Mouse (Mus musculus) intestine, embryonic 14.5 days (tissue): Measurements from ENCODE around the gene Ccdc89. TPM values are rescaled to one million over a fixed set of nuclear protein-coding genes. Genes with fewer than 3 reads are reported as not detected.
A peak's percentile ranks its signal among the peaks of the same experiment; 100 is the strongest.

Experiments used
- ATAC-seq: fragments of 200-750 bp; cut with Nextera tagmentation; replicated peaks from 2 replicates; pipeline ENCODE4 v1.8.0; 2017; ENCODE audit warnings: low read depth, moderate number of reproducible peaks, moderate TSS enrichment, moderate library complexity; ENCODE audit not compliant: low FRiP score, low TSS enrichment
- DNase-seq: peaks from one replicate; pipeline ENCODE4 v3.0.0-alpha.2; 2018; ENCODE audit warnings: low spot score
- H3K27ac ChIP-seq: fragments of 300-500 bp; sonication (generic); 2 replicates; pipeline ENCODE4 v1.5.1; 2014; ENCODE audit warnings: low read depth, mild to moderate bottlenecking, control low read depth
- H3K27me3 ChIP-seq: fragments of 300-500 bp; sonication (generic); replicated peaks from 2 replicates; pipeline ENCODE4 v1.6.1; 2014; ENCODE audit warnings: low read length, control low read depth; ENCODE audit not compliant: control insufficient read depth, insufficient read depth
- H3K36me3 ChIP-seq: fragments of 300-500 bp; sonication (generic); 2 replicates; pipeline ENCODE4 v1.6.1; 2014; ENCODE audit warnings: low read length, control low read depth; ENCODE audit not compliant: control insufficient read depth, insufficient read depth
- H3K4me1 ChIP-seq: fragments of 300-500 bp; sonication (generic); replicated peaks from 2 replicates; pipeline ENCODE4 v1.6.1; 2014; ENCODE audit warnings: low read length, control low read depth, mixed read lengths; ENCODE audit not compliant: control insufficient read depth, insufficient read depth
- H3K4me2 ChIP-seq: fragments of 300-500 bp; sonication (generic); 2 replicates; pipeline ENCODE4 v1.6.1; 2014; ENCODE audit warnings: low read length
- H3K4me3 ChIP-seq: fragments of 300-500 bp; sonication (generic); 2 replicates; pipeline ENCODE4 v1.5.1; 2014; ENCODE audit warnings: low read depth, low read length, control low read depth, mixed read lengths
- H3K9ac ChIP-seq: fragments of 300-500 bp; sonication (generic); 2 replicates; pipeline ENCODE4 v1.6.1; 2014; ENCODE audit warnings: mild to moderate bottlenecking, low read length
- H3K9me3 ChIP-seq: fragments of 300-500 bp; sonication (generic); 2 replicates; pipeline ENCODE4 v1.6.1; 2016; ENCODE audit warnings: low read length, control low read depth; ENCODE audit not compliant: control insufficient read depth
- WGBS: fragments of 180-500 bp; shearing (Covaris S2); extraction: QIAGEN DNeasy Blood & Tissue Kit; methylation state at CpG from one replicate; pipeline ENCODE4 v1.1.7; 2014; 5-methylcytosine and 5-hydroxymethylcytosine counted together
- polyA plus RNA-seq: library from polyadenylated mRNA; unstranded; fragments of >200 nt; fragmentation: Nextera tagmentation; extraction: Ambion mirVana; gene quantifications from 2 replicates; pipeline ENCODE4 v1.2.1, GENCODE M21; 2014

The Ccdc89 gene
- polyA plus RNA-seq, 1 experiment from 2014 or later: 1.6 TPM

- no peak overlapping the region for H3K4me2 ChIP-seq
- ATAC-seq: no peak
- H3K9me3 ChIP-seq: no peaks in the 10 kb centered on the region
- no peaks in the 10 kb centered on the region; the same call in 1 of the 2 replicates for H3K4me1 ChIP-seq
- no peaks in the 10 kb centered on the region for H3K36me3 ChIP-seq
- DNase-seq: no peak
- no peak overlapping the region for H3K4me3 ChIP-seq
- no peak overlapping the region for H3K9ac ChIP-seq
- no peaks in the 10 kb centered on the region for H3K27me3 ChIP-seq
- H3K27ac ChIP-seq: no peak overlapping the region
Observed at GRCm38 (mm10) chr7:90432221-90432620, 5.8 kb downstream of the Ccdc89 start.

GRCm38 (mm10) chr7:90440044-90440443, 13.7 kb downstream of the Ccdc89 start:
- WGBS: 86% methylated on average over 4 of the region's 4 CpGs

GRCm38 (mm10) chr7:90442070-90442469, 15.7 kb downstream of the Ccdc89 start:
- Histone ChIP-seq H3K4me3 (peak overlapping the region; percentile 100), H3K27me3 (no peaks in the 10 kb centered on the region), H3K36me3 (peaks cover 5% of the 10 kb centered on the region), H3K9ac (peak overlapping the region; percentile 96), H3K27ac (peak overlapping the region; percentile 99; the same call in 1 of the 2 replicates), H3K4me2 (peak overlapping the region; percentile 57), H3K4me1 (0 out of 2 replicates have a peak, but pooled peaks cover 3% of the 10 kb centered on the region), H3K9me3 (no peaks in the 10 kb centered on the region)
- peak; percentile 22; the same call in 1 of the 2 replicates for ATAC-seq
- 12% methylated on average over 4 of the region's 4 CpGs for WGBS
- no peak for DNase-seq

More at GRCm38 (mm10) chr7:90440044-90440443, 13.7 kb downstream of the Ccdc89 start:
- Histone ChIP-seq H3K4me1 (no peaks in the 10 kb centered on the region), H3K4me3 (no peak overlapping the region), H3K36me3 (no peaks in the 10 kb centered on the region), H3K27me3 (no peaks in the 10 kb centered on the region), H3K9me3 (no peaks in the 10 kb centered on the region), H3K9ac (no peak overlapping the region), H3K27ac (no peak overlapping the region), H3K4me2 (no peak overlapping the region)
- no peak for DNase-seq
- ATAC-seq: no peak

GRCm38 (mm10) chr7:90442518-90443080, 16.2 kb downstream of the Ccdc89 start, which contains the start of gene Crebzf:
Gene Crebzf (plus strand): TSS chr7:90442729.
- H3K27me3 ChIP-seq: no peaks in the 10 kb centered on the region
- 0 out of 2 replicates have a peak, but pooled peaks cover 3% of the 10 kb centered on the region for H3K4me1 ChIP-seq
- DNase-seq (peak; percentile 97), ATAC-seq (peak; percentile 95)
- H3K9ac ChIP-seq: peak within 1 kb of the TSS; percentile 96
- WGBS: under 1% methylated on average over 48 of the region's 54 CpGs
- H3K36me3 ChIP-seq: peaks cover 10% of the 10 kb centered on the region
- H3K4me2 ChIP-seq: peak within 1 kb of the TSS; percentile 98
- H3K27ac ChIP-seq: peak within 1 kb of the TSS; percentile 99
- no peaks in the 10 kb centered on the region for H3K9me3 ChIP-seq
- H3K4me3 ChIP-seq: peak within 1 kb of the TSS; percentile 100

GRCm38 (mm10) chr7:90443101-90444091, 17.0 kb downstream of the Ccdc89 start:
- 0 out of 2 replicates have a peak, but pooled peaks cover 3% of the 10 kb centered on the region for H3K4me1 ChIP-seq
- H3K9ac ChIP-seq: peak overlapping the region; percentile 96
- H3K4me2 ChIP-seq: peak overlapping the region; percentile 98
- H3K27me3 ChIP-seq: no peaks in the 10 kb centered on the region
- H3K4me3 ChIP-seq: peak overlapping the region; percentile 100
- H3K27ac ChIP-seq: peak overlapping the region; percentile 99
- under 1% methylated on average over 112 of the region's 123 CpGs for WGBS
- ATAC-seq (peak; percentile 63), DNase-seq (peak; percentile 87)
- H3K36me3 ChIP-seq: peaks cover 18% of the 10 kb centered on the region
- H3K9me3 ChIP-seq: no peaks in the 10 kb centered on the region

GRCm38 (mm10) chr7:90444206-90444605, 17.8 kb downstream of the Ccdc89 start:
- Histone ChIP-seq H3K4me1 (0 out of 2 replicates have a peak, but pooled peaks cover 3% of the 10 kb centered on the region), H3K36me3 (peaks cover 25% of the 10 kb centered on the region), H3K27me3 (no peaks in the 10 kb centered on the region), H3K4me2 (peak overlapping the region; percentile 98), H3K9me3 (no peaks in the 10 kb centered on the region), H3K27ac (no peak overlapping the region), H3K4me3 (peak overlapping the region; percentile 100), H3K9ac (peak overlapping the region; percentile 96)
- WGBS: 0% methylated on average over 6 of the region's 6 CpGs
- no peak for ATAC-seq
- DNase-seq: no peak

- Histone ChIP-seq H3K27me3 (no peaks in the 10 kb centered on the region), H3K4me3 (peak overlapping the region; percentile 53), H3K4me1 (peaks cover 8% of the 10 kb centered on the region), H3K36me3 (peaks cover 32% of the 10 kb centered on the region), H3K4me2 (peak overlapping the region; percentile 72), H3K27ac (peak overlapping the region; percentile 84), H3K9me3 (no peaks in the 10 kb centered on the region), H3K9ac (peak overlapping the region; percentile 70)
- WGBS: 28% methylated on average over 7 of the region's 7 CpGs
- ATAC-seq (no peak), DNase-seq (no peak)
Observed at GRCm38 (mm10) chr7:90456149-90456844, 29.9 kb downstream of the Ccdc89 start.

GRCm38 (mm10) chr7:90456845-90457468, 30.6 kb downstream of the Ccdc89 start, which contains the start of gene Tmem126a:
Gene Tmem126a (minus strand): TSS chr7:90457229.
- under 1% methylated on average over 41 of the region's 41 CpGs for WGBS
- H3K36me3 ChIP-seq: peaks cover 25% of the 10 kb centered on the region
- peaks cover 8% of the 10 kb centered on the region for H3K4me1 ChIP-seq
- peak; percentile 95 for ATAC-seq
- H3K27ac ChIP-seq: peak within 1 kb of the TSS; percentile 84
- H3K4me3 ChIP-seq: peak within 1 kb of the TSS; percentile 53
- H3K9me3 ChIP-seq: no peaks in the 10 kb centered on the region
- peak; percentile 92 for DNase-seq
- H3K4me2 ChIP-seq: peak within 1 kb of the TSS; percentile 72
- no peaks in the 10 kb centered on the region for H3K27me3 ChIP-seq
- H3K9ac ChIP-seq: peak within 1 kb of the TSS; percentile 70
